Mouse (Mus musculus) liver, embryonic 12.5 days (tissue): ENCODE results near the gene Chchd6. TPM values are rescaled to one million over a fixed set of nuclear protein-coding genes. Genes with fewer than 3 reads are reported as not detected.

Experiments used
- ATAC-seq: fragments of 200-750 bp; cut with Nextera tagmentation; 2 replicates; pipeline ENCODE4 v1.8.0; 2017; ENCODE audit warnings: moderate number of reproducible peaks, mild to moderate bottlenecking, moderate library complexity
- H3K27ac ChIP-seq: fragments of 300-500 bp; sonication (generic); 2 replicates; pipeline ENCODE4 v1.5.1; 2016; ENCODE audit warnings: mild to moderate bottlenecking
- H3K27me3 ChIP-seq: fragments of 300-500 bp; sonication (generic); replicated peaks from 2 replicates; pipeline ENCODE4 v1.6.1; 2016; ENCODE audit warnings: mild to moderate bottlenecking, moderate library complexity
- H3K36me3 ChIP-seq: fragments of 300-500 bp; sonication (generic); 2 replicates; pipeline ENCODE4 v1.6.1; 2016; ENCODE audit warnings: mild to moderate bottlenecking, moderate library complexity
- H3K4me1 ChIP-seq: fragments of 300-500 bp; sonication (generic); 2 replicates; pipeline ENCODE4 v1.6.1; 2016
- H3K4me2 ChIP-seq: fragments of 300-500 bp; sonication (generic); 2 replicates; pipeline ENCODE4 v1.6.1; 2016; ENCODE audit warnings: mild to moderate bottlenecking, moderate library complexity
- H3K4me3 ChIP-seq: fragments of 300-500 bp; sonication (generic); 2 replicates; pipeline ENCODE4 v1.5.1; 2016; ENCODE audit warnings: mild to moderate bottlenecking, moderate library complexity
- H3K9ac ChIP-seq: fragments of 300-500 bp; sonication (generic); 2 replicates; pipeline ENCODE4 v1.6.1; 2016; ENCODE audit warnings: mild to moderate bottlenecking, moderate library complexity
- H3K9me3 ChIP-seq: fragments of 300-500 bp; sonication (generic); replicated peaks from 2 replicates; pipeline ENCODE4 v1.6.1; 2016; ENCODE audit warnings: mild to moderate bottlenecking, moderate library complexity
- WGBS: fragments of 180-500 bp; shearing (Covaris S2); methylation state at CpG from one replicate; pipeline ENCODE4 v1.1.7; 2016; ENCODE audit not compliant: insufficient replicate concordance; 5-methylcytosine and 5-hydroxymethylcytosine counted together
- polyA plus RNA-seq: library from polyadenylated mRNA; unstranded; fragments of >200 nt; fragmentation: Nextera tagmentation; extraction: Ambion mirVana; gene quantifications from 2 replicates; pipeline ENCODE4 v1.2.1, GENCODE M21; 2016

Chchd6 gene
- polyA plus RNA-seq, 1 experiment from 2014 or later, result 27.7 TPM

- 38% methylated on average over 5 of the region's 5 CpGs for WGBS
- H3K4me1 ChIP-seq, result peaks cover 4% of the 10 kb centered on the region
- ATAC-seq, result no peak
- H3K9me3 ChIP-seq, result no peaks in the 10 kb centered on the region
- H3K36me3 ChIP-seq, result no peaks in the 10 kb centered on the region
- H3K27ac ChIP-seq, result no peak overlapping the region
- no peak overlapping the region for H3K4me3 ChIP-seq
- H3K9ac ChIP-seq, result no peak overlapping the region
- H3K4me2 ChIP-seq, result no peak overlapping the region
- H3K27me3 ChIP-seq, result no peaks in the 10 kb centered on the region; the same call in 1 of the 2 replicates
Observed at GRCm38 (mm10) chr6:89408259-89408658, 187.2 kb downstream of the Chchd6 start.

- H3K9me3 ChIP-seq, result no peaks in the 10 kb centered on the region
- 64% methylated on average over 3 of the region's 3 CpGs for WGBS
- no peak overlapping the region for H3K9ac ChIP-seq
- H3K4me3 ChIP-seq, result no peak overlapping the region
- no peaks in the 10 kb centered on the region; the same call in 1 of the 2 replicates for H3K4me1 ChIP-seq
- no peak for ATAC-seq
- H3K27me3 ChIP-seq, result no peaks in the 10 kb centered on the region; the same call in 1 of the 2 replicates
- H3K36me3 ChIP-seq, result no peaks in the 10 kb centered on the region
- no peak overlapping the region for H3K4me2 ChIP-seq
- H3K27ac ChIP-seq, result no peak overlapping the region
Observed at GRCm38 (mm10) chr6:89407247-89407889, 188.1 kb downstream of the Chchd6 start.

GRCm38 (mm10) chr6:89404964-89405363 is 190.5 kb downstream of the Chchd6 start:
- no peak overlapping the region for H3K9ac ChIP-seq
- WGBS, result 47% methylated on average over 2 of the region's 2 CpGs
- H3K4me3 ChIP-seq, result no peak overlapping the region
- no peak overlapping the region for H3K4me2 ChIP-seq
- H3K27me3 ChIP-seq, result no peaks in the 10 kb centered on the region; the same call in 1 of the 2 replicates
- H3K4me1 ChIP-seq, result no peaks in the 10 kb centered on the region; the same call in 1 of the 2 replicates
- H3K36me3 ChIP-seq, result no peaks in the 10 kb centered on the region
- no peaks in the 10 kb centered on the region for H3K9me3 ChIP-seq
- no peak overlapping the region for H3K27ac ChIP-seq
- ATAC-seq, result no peak

GRCm38 (mm10) chr6:89403257-89404225 is 191.9 kb downstream of the Chchd6 start:
- no peak overlapping the region for H3K27ac ChIP-seq
- H3K4me3 ChIP-seq, result no peak overlapping the region
- H3K9ac ChIP-seq, result no peak overlapping the region
- no peaks in the 10 kb centered on the region for H3K27me3 ChIP-seq
- H3K4me1 ChIP-seq, result no peaks in the 10 kb centered on the region; the same call in 1 of the 2 replicates
- WGBS, result 56% methylated on average over 2 of the region's 2 CpGs
- H3K9me3 ChIP-seq, result no peaks in the 10 kb centered on the region
- H3K4me2 ChIP-seq, result no peak overlapping the region
- no peaks in the 10 kb centered on the region for H3K36me3 ChIP-seq
- ATAC-seq, result no peak

GRCm38 (mm10) chr6:89402406-89402805 is 193.0 kb downstream of the Chchd6 start:
- Histone ChIP-seq H3K36me3 (no peaks in the 10 kb centered on the region), H3K27ac (no peak overlapping the region), H3K27me3 (no peaks in the 10 kb centered on the region), H3K4me2 (no peak overlapping the region), H3K4me3 (no peak overlapping the region), H3K4me1 (no peaks in the 10 kb centered on the region; the same call in 1 of the 2 replicates), H3K9me3 (no peaks in the 10 kb centered on the region), H3K9ac (no peak overlapping the region)
- ATAC-seq, result no peak
- WGBS, result 91% methylated on average over 2 of the region's 2 CpGs

- H3K9ac ChIP-seq, result no peak overlapping the region
- H3K4me3 ChIP-seq, result no peak overlapping the region
- H3K27me3 ChIP-seq, result no peaks in the 10 kb centered on the region
- no peak overlapping the region for H3K4me2 ChIP-seq
- no peaks in the 10 kb centered on the region for H3K36me3 ChIP-seq
- H3K27ac ChIP-seq, result no peak overlapping the region
- ATAC-seq, result no peak
- WGBS, result 83% methylated on average over 1 of the region's 1 CpGs
- no peaks in the 10 kb centered on the region for H3K4me1 ChIP-seq
- H3K9me3 ChIP-seq, result no peaks in the 10 kb centered on the region
Observed at GRCm38 (mm10) chr6:89399564-89399963, 195.9 kb downstream of the Chchd6 start.

- ATAC-seq, result no peak
- WGBS, result 52% methylated on average over 4 of the region's 4 CpGs
- Histone ChIP-seq H3K4me1 (no peaks in the 10 kb centered on the region), H3K4me3 (no peak overlapping the region), H3K27me3 (no peaks in the 10 kb centered on the region), H3K9ac (no peak overlapping the region), H3K27ac (no peak overlapping the region), H3K9me3 (no peaks in the 10 kb centered on the region), H3K36me3 (no peaks in the 10 kb centered on the region), H3K4me2 (no peak overlapping the region)
Observed at GRCm38 (mm10) chr6:89397919-89398318, 197.5 kb downstream of the Chchd6 start.

- no peak overlapping the region for H3K4me3 ChIP-seq
Observed at GRCm38 (mm10) chr6:89393820-89394219, 201.6 kb downstream of the Chchd6 start.

GRCm38 (mm10) chr6:89392213-89392612 is 203.2 kb downstream of the Chchd6 start:
- Histone ChIP-seq H3K27ac (no peak overlapping the region), H3K4me2 (no peak overlapping the region), H3K9ac (no peak overlapping the region), H3K4me3 (no peak overlapping the region), H3K36me3 (no peaks in the 10 kb centered on the region), H3K4me1 (no peaks in the 10 kb centered on the region), H3K9me3 (no peaks in the 10 kb centered on the region), H3K27me3 (no peaks in the 10 kb centered on the region)
- ATAC-seq, result no peak
- 75% methylated on average over 2 of the region's 2 CpGs for WGBS

More at GRCm38 (mm10) chr6:89393820-89394219, 201.6 kb downstream of the Chchd6 start:
- no peak overlapping the region for H3K4me2 ChIP-seq
- WGBS, result 73% methylated on average over 2 of the region's 2 CpGs
- no peak for ATAC-seq
- H3K9me3 ChIP-seq, result no peaks in the 10 kb centered on the region
- H3K4me1 ChIP-seq, result no peaks in the 10 kb centered on the region
- no peaks in the 10 kb centered on the region for H3K36me3 ChIP-seq
- H3K9ac ChIP-seq, result no peak overlapping the region
- no peak overlapping the region for H3K27ac ChIP-seq
- no peaks in the 10 kb centered on the region for H3K27me3 ChIP-seq

GRCm38 (mm10) chr6:89389771-89390170 is 205.7 kb downstream of the Chchd6 start:
- no peak overlapping the region for H3K4me2 ChIP-seq
- no peaks in the 10 kb centered on the region for H3K9me3 ChIP-seq
- H3K4me1 ChIP-seq, result no peaks in the 10 kb centered on the region
- no peak overlapping the region for H3K9ac ChIP-seq
- H3K27ac ChIP-seq, result no peak overlapping the region
- ATAC-seq, result no peak
- H3K27me3 ChIP-seq, result no peaks in the 10 kb centered on the region
- WGBS, result 69% methylated on average over 7 of the region's 7 CpGs
- no peaks in the 10 kb centered on the region for H3K36me3 ChIP-seq
- no peak overlapping the region for H3K4me3 ChIP-seq

- Histone ChIP-seq H3K36me3 (no peaks in the 10 kb centered on the region), H3K27ac (no peak overlapping the region), H3K4me3 (no peak overlapping the region), H3K27me3 (0 out of 2 replicates have a peak, but pooled peaks cover 3% of the 10 kb centered on the region), H3K4me1 (no peaks in the 10 kb centered on the region), H3K9ac (no peak overlapping the region), H3K9me3 (no peaks in the 10 kb centered on the region), H3K4me2 (no peak overlapping the region)
- 39% methylated on average over 1 of the region's 1 CpGs for WGBS
- no peak for ATAC-seq
Observed at GRCm38 (mm10) chr6:89386956-89387355, 208.5 kb downstream of the Chchd6 start.

GRCm38 (mm10) chr6:89384699-89385098 is 210.8 kb downstream of the Chchd6 start:
- Histone ChIP-seq H3K4me2 (no peak overlapping the region), H3K4me1 (no peaks in the 10 kb centered on the region), H3K27me3 (0 out of 2 replicates have a peak, but pooled peaks cover 3% of the 10 kb centered on the region), H3K9me3 (no peaks in the 10 kb centered on the region), H3K27ac (no peak overlapping the region), H3K4me3 (no peak overlapping the region), H3K9ac (no peak overlapping the region), H3K36me3 (no peaks in the 10 kb centered on the region)
- WGBS, result 80% methylated on average over 2 of the region's 2 CpGs
- no peak for ATAC-seq
